ENCODE assay signal across 13 mouse cellular contexts in genomic region chr2:61136926-61137325, GRCm38 (mm10).
DNase-seq lines count a peak whose midpoint lies in the region; ATAC-seq and TF ChIP-seq lines count a peak whose summit lies in the region.
"Had no signal": no experiment of that assay in that cellular context is flagged by ENCODE, and none has a peak within 500 bp of the region (broad histone marks: within the 10 kb centered on the region; RNA-seq: fewer than 3 reads in every experiment).

No protein-coding gene starts in this region.

- no peak for ATAC-seq in heart, embryonic 12.5 days (ENCODE audit: insufficient number of reproducible peaks, low FRiP score)

- H3K27me3 ChIP-seq in heart, embryonic 12.5 days (replicated peaks), result no peaks in the 10 kb centered on the region

- H3K36me3 ChIP-seq in heart, embryonic 12.5 days, result no peaks in the 10 kb centered on the region
- no peaks in the 10 kb centered on the region for H3K36me3 ChIP-seq in ES-E14 (ENCODE audit: control insufficient read depth, insufficient read depth, low read length, poor library complexity, severe bottlenecking)
- H3K36me3 ChIP-seq: midbrain, embryonic 10.5 days had no signal

- no peaks in the 10 kb centered on the region for H3K9me3 ChIP-seq in heart, embryonic 12.5 days (replicated peaks)
- H3K9me3 ChIP-seq in ES-E14 (ENCODE audit: control insufficient read depth, insufficient read depth, low read depth, low read length), result no peaks in the 10 kb centered on the region
- H3K9me3 ChIP-seq: midbrain, embryonic 10.5 days had no signal

- no peak overlapping the region for H3K4me3 ChIP-seq in heart, embryonic 12.5 days
- no peak overlapping the region for H3K4me3 ChIP-seq in ES-E14 (ENCODE audit: insufficient read depth in 1 of 2, low read depth in 1 of 2, low read length in 2 of 2, poor library complexity in 1 of 2, severe bottlenecking in 1 of 2)
- H3K4me3 ChIP-seq: midbrain, embryonic 10.5 days had no signal

- 12% methylated on average over 1 of the region's 1 CpGs for WGBS in heart, embryonic 12.5 days

- peaks cover 30% of the 10 kb centered on the region for H3K4me1 ChIP-seq in heart, embryonic 12.5 days (replicated peaks)
- no peaks in the 10 kb centered on the region for H3K4me1 ChIP-seq in ES-E14 (ENCODE audit: control insufficient read depth in 2 of 2, insufficient read depth in 2 of 2, low read length in 2 of 2, poor library complexity in 1 of 2)

- in situ Hi-C loops in ES-E14 (cut with MboI; ENCODE audit: low sequenced_read_pairs in 2 of 2, unreplicated experiment in 2 of 2), result no loop called here

- no peak overlapping the region for H3K4me2 ChIP-seq in heart, embryonic 12.5 days
- H3K4me2 ChIP-seq: heart, embryonic 11.5 days; hindbrain, embryonic 14.5 days had no signal

- no peak overlapping the region for H3K9ac ChIP-seq in heart, embryonic 12.5 days
- H3K9ac ChIP-seq in ES-E14 (ENCODE audit: insufficient read depth, low read depth, low read length, poor library complexity, severe bottlenecking), result no peak overlapping the region
- H3K9ac ChIP-seq: hindbrain, embryonic 14.5 days had no signal

- no peak overlapping the region for H3K27ac ChIP-seq in heart, embryonic 12.5 days (ENCODE audit: poor library complexity, severe bottlenecking)
- H3K27ac ChIP-seq in ES-E14 (ENCODE audit: insufficient read depth, low read depth, low read length, poor library complexity, severe bottlenecking), result no peak overlapping the region
- H3K27ac ChIP-seq: hindbrain, embryonic 14.5 days; midbrain, embryonic 10.5 days had no signal

- peak; percentile 6 for DNase-seq in heart, adult 8-10 months (ENCODE audit: low spot score)
- DNase-seq in ES-E14 (ENCODE audit: low read depth, low spot score), result no peak
- peak; percentile 34 for DNase-seq in adrenal gland, postnatal 14 days
- DNase-seq in lung, postnatal 36 days, result peak; percentile 57
- DNase-seq in layer of hippocampus, postnatal 10 days (ENCODE audit: low spot score in 2 of 2), result no peak
- DNase-seq in cerebellum, adult 9-10 months, result no peak
- DNase-seq in cerebellum, postnatal 4 days (ENCODE audit: low spot score in 2 of 2), result no peak
- DNase-seq: cerebellum, adult 8-10 months; retina, postnatal 1 day had no signal

TF ChIP-seq in ES-E14, 5 proteins besides CTCF, POLR2A, EP300 and RAD21:
- no peak for TF ChIP-seq HCFC1 (IDR thresholded peaks at IDR 0.05; ENCODE audit: borderline replicate concordance, insufficient read depth, low read length)
- no peak for TF ChIP-seq CHD2 (IDR thresholded peaks at IDR 0.05; ENCODE audit: low read depth, low read length)
- no peak for TF ChIP-seq ZC3H11A (IDR thresholded peaks at IDR 0.05; ENCODE audit: borderline replicate concordance, low read depth, low read length)
- TF ChIP-seq MAFK (IDR thresholded peaks at IDR 0.05; ENCODE audit: insufficient read depth, low read depth, low read length), result no peak
- TF ChIP-seq ZNF384 (IDR thresholded peaks at IDR 0.05; ENCODE audit: low read depth, low read length), result peak; percentile 66; the same call in 1 of the 2 replicates

Comparison
In these comparisons a context has a peak if more than half of its experiments do, and no peak if none do; other contexts are left out.
1. DNase-seq: peak in heart, adult 8-10 months (single experiment), adrenal gland, postnatal 14 days (single experiment) and lung, postnatal 36 days (single experiment); none in ES-E14 (single experiment), layer of hippocampus, postnatal 10 days (0 of 2), cerebellum, adult 9-10 months (single experiment) and cerebellum, postnatal 4 days (0 of 2).